Mouse (Mus musculus) CD4-positive, CD25-positive, alpha-beta regulatory T cell, adult 4 months (primary cell): ENCODE results near the gene Acadm. TPM values are rescaled to one million over a fixed set of nuclear protein-coding genes. Genes with fewer than 3 reads are reported as not detected.

Experiments used
- ATAC-seq: one replicate; pipeline ENCODE4 v1.8.0; 2017
- polyA plus RNA-seq, 2 experiments: library from polyadenylated mRNA; unstranded; fragments of 100-300 nt; shearing (Covaris generic); gene quantifications; one replicate each; pipeline ENCODE4 v1.2.1; 2017

Acadm gene
- polyA plus RNA-seq, 2 experiments from 2014 or later, result 38.4 to 40.9 TPM

GRCm38 (mm10) chr3:153940486-153940885 lies 3.9 kb downstream of the Acadm start:
- ATAC-seq, result no peak

GRCm38 (mm10) chr3:153940021-153940420 lies 4.4 kb downstream of the Acadm start:
- no peak for ATAC-seq

GRCm38 (mm10) chr3:153937116-153937810 lies 7.2 kb downstream of the Acadm start:
- ATAC-seq, result no peak

- ATAC-seq, result no peak
These were observed 8.6 kb downstream of the Acadm start for GRCm38 (mm10) chr3:153935878-153936277.

- no peak for ATAC-seq
These were observed 12.0 kb downstream of the Acadm start for GRCm38 (mm10) chr3:153932461-153932860.

- ATAC-seq, result peak; percentile 82
These were observed 14.9 kb downstream of the Acadm start for GRCm38 (mm10) chr3:153929526-153929925.

- no peak for ATAC-seq
These were observed 18.1 kb downstream of the Acadm start for GRCm38 (mm10) chr3:153926333-153926732.

- no peak for ATAC-seq
These were observed 23.1 kb downstream of the Acadm start for GRCm38 (mm10) chr3:153921147-153921910.

GRCm38 (mm10) chr3:153917200-153917599 lies 27.2 kb downstream of the Acadm start:
- ATAC-seq, result no peak

- no peak for ATAC-seq
These were observed 30.8 kb downstream of the Acadm start for GRCm38 (mm10) chr3:153913510-153914243.

- peak; percentile 88 for ATAC-seq
These were observed 31.6 kb downstream of the Acadm start, which contains the start of gene Rabggtb for GRCm38 (mm10) chr3:153912546-153913509. TSS of gene Rabggtb (minus strand) at chr3:153913009.

GRCm38 (mm10) chr3:153911882-153912440 lies 32.5 kb downstream of the Acadm start:
- ATAC-seq, result no peak

GRCm38 (mm10) chr3:153911197-153911881 lies 33.1 kb downstream of the Acadm start:
- ATAC-seq, result peak; percentile 14

GRCm38 (mm10) chr3:153910489-153910888 lies 33.9 kb downstream of the Acadm start:
- ATAC-seq, result no peak

- no peak for ATAC-seq
These were observed 35.5 kb downstream of the Acadm start for GRCm38 (mm10) chr3:153908919-153909318.

- ATAC-seq, result no peak
These were observed 38.1 kb downstream of the Acadm start, which contains the start of gene Msh4 for GRCm38 (mm10) chr3:153906136-153906871. TSS of gene Msh4 (minus strand) at chr3:153906138.

- ATAC-seq, result no peak
These were observed 38.9 kb downstream of the Acadm start for GRCm38 (mm10) chr3:153905251-153906135.

- ATAC-seq, result no peak
These were observed 39.8 kb downstream of the Acadm start for GRCm38 (mm10) chr3:153904586-153904985.

GRCm38 (mm10) chr3:153902595-153902994 lies 41.8 kb downstream of the Acadm start:
- no peak for ATAC-seq
